Mouse (Mus musculus) kidney, postnatal 25 days (tissue): ENCODE measurements at regions not wholly inside any gene's neighbourhood (a gene's known extent, or its start where the extent isn't known, plus 50 kb on each side); places are given as distances from the start of the nearest gene placed in this dataset.

Source experiments
- DNase-seq, 2 experiments: peaks; one replicate each; pipeline ENCODE4 v3.0.0; 2021; ENCODE audit warnings: mixed read lengths in 2 of 2

GRCm38 (mm10) chr15:19778651-19779050 is 670.4 kb upstream of the Cdh12 start:
- no peak for DNase-seq

DNA sequence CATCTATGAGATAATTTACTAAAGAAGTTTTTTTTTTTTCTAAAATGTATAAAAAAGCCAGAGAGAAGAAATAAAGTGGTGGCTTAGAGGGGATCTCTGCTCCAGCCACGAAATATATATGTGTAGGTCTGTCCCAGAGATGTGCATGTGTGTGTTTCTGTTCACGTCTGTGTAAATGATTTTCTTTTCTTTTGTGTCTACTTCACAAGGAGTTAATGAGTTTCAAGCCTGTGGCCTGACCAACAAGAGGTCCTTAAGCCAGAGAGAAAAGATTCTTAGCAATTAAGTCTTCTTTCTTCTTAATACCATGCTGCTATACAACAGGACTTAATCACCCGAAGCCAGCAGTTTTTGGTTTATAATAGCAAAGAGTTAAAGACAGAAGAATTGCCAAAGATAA is 665.2 kb upstream of the Cdh12 start:
- DNase-seq, result no peak

GRCm38 (mm10) chr15:19806994-19807393 is 642.1 kb upstream of the Cdh12 start:
- no peak for DNase-seq

- no peak for DNase-seq
These were observed 635.4 kb upstream of the Cdh12 start for GRCm38 (mm10) chr15:19813647-19814046.

GRCm38 (mm10) chr15:19856892-19857655 is 592.0 kb upstream of the Cdh12 start:
- peak in 1 of 2 experiments; percentile 29 for DNase-seq

- DNase-seq, result no peak
These were observed 591.4 kb upstream of the Cdh12 start for GRCm38 (mm10) chr15:19857656-19858006.

- DNase-seq, result no peak
These were observed 590.4 kb upstream of the Cdh12 start for GRCm38 (mm10) chr15:19858668-19859067.

DNA sequence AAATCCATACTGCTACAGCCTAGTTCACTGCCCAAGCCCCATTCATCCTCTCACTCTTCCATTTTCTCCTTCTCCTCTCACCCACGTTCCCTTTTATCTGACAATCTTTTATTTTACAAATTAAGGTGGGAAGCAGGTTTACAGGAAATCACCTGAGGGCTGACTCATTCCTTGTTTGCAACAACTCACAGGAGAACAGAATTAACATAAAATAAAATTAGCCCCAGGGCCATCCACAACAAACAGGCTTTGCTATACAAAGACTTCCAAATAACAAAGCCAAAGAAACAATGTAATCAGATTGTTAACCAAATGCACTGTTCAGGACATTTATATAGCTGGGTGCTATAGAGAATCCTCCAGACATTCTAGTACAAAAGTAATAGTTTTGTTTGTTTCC is 585.1 kb upstream of the Cdh12 start:
- DNase-seq, result no peak

DNA sequence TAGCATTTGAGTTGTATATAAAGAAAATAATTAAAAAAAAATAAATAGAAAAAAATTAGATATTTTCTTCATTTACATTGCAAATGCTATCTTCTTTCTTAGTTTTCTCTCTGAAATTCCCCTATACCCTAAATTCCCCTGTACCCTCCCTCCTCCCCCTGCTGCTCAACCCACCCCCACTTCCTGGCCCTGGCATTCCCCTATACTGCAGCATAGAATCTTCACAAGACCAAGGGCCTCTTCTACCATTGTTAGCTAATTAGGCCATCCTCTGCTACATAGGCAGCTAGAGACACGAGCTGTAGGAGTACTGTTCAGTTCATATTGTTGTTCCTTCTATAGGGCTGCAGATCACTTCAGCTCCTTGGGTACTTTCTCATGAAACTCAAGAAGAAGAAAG is 582.5 kb upstream of the Cdh12 start:
- no peak for DNase-seq

DNA sequence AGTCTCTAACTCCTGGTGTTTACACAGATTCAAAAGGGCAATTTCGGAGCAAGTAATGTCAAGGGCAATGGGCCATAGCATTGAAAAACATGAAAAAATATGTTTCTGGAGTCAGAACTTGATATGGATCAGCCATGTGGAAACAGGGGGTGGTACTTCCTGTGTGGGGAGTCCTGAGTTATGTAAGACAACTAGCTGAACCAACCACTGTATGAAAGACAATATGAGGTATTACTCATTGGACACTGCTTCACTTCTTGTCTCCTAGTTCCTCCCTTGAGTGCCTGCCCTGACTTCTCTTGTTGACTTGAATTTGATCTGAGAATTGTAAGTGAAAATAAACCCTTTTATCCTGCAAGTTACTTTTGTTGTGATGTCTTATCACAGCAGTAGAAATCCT is 580.0 kb upstream of the Cdh12 start:
- DNase-seq, result no peak

GRCm38 (mm10) chr15:19872611-19873010 is 576.5 kb upstream of the Cdh12 start:
- DNase-seq, result no peak
